In genomic region chr11:102656326-102656926, GRCm38 (mm10) we compare ENCODE assay signal across 12 mouse cellular contexts. TPM values are rescaled to one million over a fixed set of nuclear protein-coding genes. Genes with fewer than 3 reads are reported as not detected.
A peak's percentile ranks its signal among the peaks of the same experiment; 100 is the strongest.
DNase-seq lines count a peak whose midpoint lies in the region; ATAC-seq and TF ChIP-seq lines count a peak whose summit lies in the region.
"Had no signal": no experiment of that assay in that cellular context is flagged by ENCODE, and none has a peak within 500 bp of the region (broad histone marks: within the 10 kb centered on the region; RNA-seq: fewer than 3 reads in every experiment).

No protein-coding gene starts in this region.

- no peaks in the 10 kb centered on the region for H3K9me3 ChIP-seq in kidney, embryonic 16.5 days (ENCODE audit: low read length)
- no peaks in the 10 kb centered on the region for H3K9me3 ChIP-seq in CH12.LX (replicated peaks; ENCODE audit: low read length)
- no peaks in the 10 kb centered on the region for H3K9me3 ChIP-seq in intestine, embryonic 14.5 days (ENCODE audit: control insufficient read depth, low read length)

- dilution Hi-C loops in CH12.LX (cut with MboI; ENCODE audit: extremely low pct_ligation_motif_present, extremely low pct_unique_long_range_greater_than_20kb, low sequenced_read_pairs), result no loop called here

- no peak for TF ChIP-seq EP300 in CH12.LX (IDR thresholded peaks at IDR 0.05; ENCODE audit: low read length)

- H3K27ac ChIP-seq in kidney, embryonic 16.5 days (ENCODE audit: low read length), result no peak overlapping the region
- no peak overlapping the region for H3K27ac ChIP-seq in CH12.LX (ENCODE audit: insufficient read depth, low read depth)
- H3K27ac ChIP-seq in intestine, embryonic 14.5 days (ENCODE audit: low read depth), result no peak overlapping the region

- no peak overlapping the region for H3K4me3 ChIP-seq in kidney, embryonic 16.5 days (ENCODE audit: low read length)
- H3K4me3 ChIP-seq in CH12.LX (replicated peaks in 1 of 3; ENCODE audit: low read depth in 2 of 3, low read length in 2 of 3, poor library complexity in 1 of 3), result no peak overlapping the region
- no peak overlapping the region for H3K4me3 ChIP-seq in intestine, embryonic 14.5 days (ENCODE audit: low read depth, low read length)

- no peaks in the 10 kb centered on the region for H3K4me1 ChIP-seq in kidney, embryonic 16.5 days (ENCODE audit: insufficient read depth, low read length)
- peaks cover 0 to 13% of the 10 kb centered on the region in 2 experiments; a peak in 2 of 4 replicates for H3K4me1 ChIP-seq in CH12.LX (ENCODE audit: control insufficient read depth in 1 of 2, insufficient read depth in 2 of 2)
- H3K4me1 ChIP-seq in intestine, embryonic 14.5 days (replicated peaks; ENCODE audit: control insufficient read depth, insufficient read depth, low read length), result peaks cover 5% of the 10 kb centered on the region; the same call in 1 of the 2 replicates

- no peaks in the 10 kb centered on the region for H3K36me3 ChIP-seq in kidney, embryonic 16.5 days (ENCODE audit: insufficient read depth, low read length)
- no peaks in the 10 kb centered on the region for H3K36me3 ChIP-seq in CH12.LX (replicated peaks in 1 of 2; ENCODE audit: control insufficient read depth in 1 of 2, insufficient read depth in 1 of 2, low read length in 1 of 2)
- no peaks in the 10 kb centered on the region for H3K36me3 ChIP-seq in intestine, embryonic 14.5 days (ENCODE audit: control insufficient read depth, insufficient read depth, low read length)

- TF ChIP-seq POLR2A in CH12.LX (IDR thresholded peaks at IDR 0.05; ENCODE audit: low read depth, low read length), result no peak

- TF ChIP-seq CTCF in CH12.LX (conservative IDR thresholded peaks at IDR 0.05 in 1 of 2, IDR thresholded peaks at IDR 0.05 in 1 of 2; ENCODE audit: low read depth in 2 of 2, low read length in 2 of 2), result peak in 1 of 2 experiments; percentile 57; a peak in 2 of 4 replicates

- H3K9ac ChIP-seq in kidney, embryonic 16.5 days (replicated peaks; ENCODE audit: low read length), result no peak overlapping the region
- H3K9ac ChIP-seq in CH12.LX (ENCODE audit: insufficient read depth, low read depth), result no peak overlapping the region
- H3K9ac ChIP-seq in intestine, embryonic 14.5 days (ENCODE audit: low read length), result no peak overlapping the region

- no peak for DNase-seq in kidney, adult 18-20 months
- DNase-seq in 3T3-L1 (ENCODE audit: low read depth, low spot score) (peak; percentile 73), CH12.LX (ENCODE audit: extremely low read depth) (no peak)
- peak; percentile 56 for DNase-seq in intestine, embryonic 14.5 days (ENCODE audit: low spot score)
- DNase-seq in adrenal gland, postnatal 36 days, result no peak
- DNase-seq in cerebellum, adult 9-10 months, result no peak
- DNase-seq: kidney, adult 2 months had no signal

- 19% methylated on average over 4 of the region's 4 CpGs for WGBS in kidney, embryonic 16.5 days
- 9% methylated on average over 4 of the region's 4 CpGs for WGBS in intestine, embryonic 14.5 days

- 0 out of 2 replicates have a peak overlapping the region, but pooled peaks have one; percentile 7 for H3K4me2 ChIP-seq in kidney, embryonic 16.5 days (replicated peaks; ENCODE audit: low read depth, low read length)
- H3K4me2 ChIP-seq in CH12.LX (ENCODE audit: insufficient read depth, low read depth, poor library complexity, severe bottlenecking), result no peak overlapping the region
- no peak overlapping the region for H3K4me2 ChIP-seq in intestine, embryonic 14.5 days (ENCODE audit: low read length)
- H3K4me2 ChIP-seq: heart, embryonic 11.5 days had no signal

- no peaks in the 10 kb centered on the region for H3K79me2 ChIP-seq in CH12.LX (replicated peaks; ENCODE audit: control insufficient read depth, extremely low read depth, insufficient read depth, poor library complexity, severe bottlenecking)

- H3K27me3 ChIP-seq in kidney, embryonic 16.5 days (ENCODE audit: insufficient read depth, low read length), result no peaks in the 10 kb centered on the region
- peaks cover 2% of the 10 kb centered on the region for H3K27me3 ChIP-seq in CH12.LX (replicated peaks)
- H3K27me3 ChIP-seq in intestine, embryonic 14.5 days (replicated peaks; ENCODE audit: control insufficient read depth, insufficient read depth, low read length), result no peaks in the 10 kb centered on the region

- in situ Hi-C loops in CH12.LX (cut with MboI; ENCODE audit: low pct_ligation_motif_present, low pct_unique_long_range_greater_than_20kb, low sequenced_read_pairs), result no loop called here

- peak; percentile 60 for TF ChIP-seq RAD21 in CH12.LX (IDR thresholded peaks at IDR 0.05; ENCODE audit: low read depth, low read length)

- no peak for ATAC-seq in kidney, embryonic 16.5 days (ENCODE audit: low FRiP score, low TSS enrichment)
- no peak; the same call in 1 of the 2 replicates for ATAC-seq in intestine, embryonic 14.5 days (replicated peaks; ENCODE audit: low FRiP score, low TSS enrichment, low read depth)

TF ChIP-seq in CH12.LX, 34 proteins besides CTCF, POLR2A, EP300 and RAD21:
- TF ChIP-seq ZKSCAN1 (IDR thresholded peaks at IDR 0.05; ENCODE audit: borderline replicate concordance, low read depth, low read length), result no peak

RNA-seq across cellular contexts. Expression of gene Meioc, which starts 7.1 kb away (rescaled TPM):
- 0.28 and 0.34 TPM in 2 replicates for polyA plus RNA-seq in kidney, embryonic 16.5 days (2015; fragmentation: Nextera tagmentation; extraction: Ambion mirVana)
- total RNA-seq in CH12.LX (2012; rRNA removed) (not detected in 2 replicates), CH12.LX (2014; rRNA removed) (not detected in 2 replicates)
- not detected in 2 replicates for polyA plus RNA-seq in CH12.LX (2012; ENCODE audit: insufficient read length, low read depth)
- 0.31 and 1.3 TPM in 2 replicates for polyA plus RNA-seq in intestine, embryonic 14.5 days (2014; fragmentation: Nextera tagmentation; extraction: Ambion mirVana)
- not detected for total RNA-seq in adrenal gland, postnatal 36 days (2021)
- total RNA-seq: left cerebral cortex, postnatal 10 days; neutrophil, adult 5-6 weeks had no signal
- polyA plus RNA-seq: kidney, adult 2 months; spleen, adult 2 months had no signal

RNA-seq across cellular contexts. Expression of gene Ccdc43, which starts 41.2 kb away (rescaled TPM):
- 51.9 and 52.1 TPM in 2 replicates for polyA plus RNA-seq in kidney, embryonic 16.5 days (2015; fragmentation: Nextera tagmentation; extraction: Ambion mirVana)
- total RNA-seq in CH12.LX (2012; rRNA removed) (43.4 and 45.4 TPM in 2 replicates), CH12.LX (2014; rRNA removed) (56.4 and 59.8 TPM in 2 replicates)
- polyA plus RNA-seq in CH12.LX (2012; ENCODE audit: insufficient read length, low read depth), result 52.7 and 53.4 TPM in 2 replicates
- 43.5 and 43.6 TPM in 2 replicates for polyA plus RNA-seq in intestine, embryonic 14.5 days (2014; fragmentation: Nextera tagmentation; extraction: Ambion mirVana)
- total RNA-seq in adrenal gland, postnatal 36 days (2021), result 10 to 100 TPM; 29.2 to 29.5 TPM

RNA-seq across cellular contexts. Expression of gene Fzd2, which starts 52.2 kb away (rescaled TPM):
- polyA plus RNA-seq in kidney, embryonic 16.5 days (2015; fragmentation: Nextera tagmentation; extraction: Ambion mirVana), result 27.2 and 27.5 TPM in 2 replicates
- total RNA-seq in CH12.LX (2012; rRNA removed) (0.08 and 0.13 TPM in 2 replicates), CH12.LX (2014; rRNA removed) (0.23 and 0.35 TPM in 2 replicates)
- polyA plus RNA-seq in CH12.LX (2012; ENCODE audit: insufficient read length, low read depth), result 0.15 and 0.20 TPM in 2 replicates
- 20.4 and 21.9 TPM in 2 replicates for polyA plus RNA-seq in intestine, embryonic 14.5 days (2014; fragmentation: Nextera tagmentation; extraction: Ambion mirVana)
- 1 to 10 TPM; 3.1 to 4.2 TPM for total RNA-seq in adrenal gland, postnatal 36 days (2021)

Comparison
In these comparisons a context has a peak if more than half of its experiments do, and no peak if none do; other contexts are left out.
1. DNase-seq: peak in 3T3-L1 (single experiment) and intestine, embryonic 14.5 days (single experiment); none in kidney, adult 18-20 months (single experiment), CH12.LX (single experiment), adrenal gland, postnatal 36 days (0 of 2) and cerebellum, adult 9-10 months (single experiment).
2. RNA of gene Fzd2, which starts 52.2 kb away (polyA plus RNA-seq): 27.2 to 27.5 TPM in kidney, embryonic 16.5 days and 20.4 to 21.9 TPM in intestine, embryonic 14.5 days; 0.15 to 0.20 TPM in CH12.LX; every median in the first group is over 10 times any median in the second.